Mouse (Mus musculus) midbrain, embryonic 13.5 days (tissue): ENCODE results near the gene Rap1gap2. TPM values are rescaled to one million over a fixed set of nuclear protein-coding genes. Genes with fewer than 3 reads are reported as not detected.
A peak's percentile ranks its signal among the peaks of the same experiment; 100 is the strongest.

Source experiments
- ATAC-seq: fragments of 200-750 bp; cut with Nextera tagmentation; 2 replicates; pipeline ENCODE4 v1.8.0; 2017; ENCODE audit warnings: mild to moderate bottlenecking, moderate TSS enrichment, moderate library complexity
- H3K27ac ChIP-seq: fragments of 300-500 bp; sonication (generic); 2 replicates; pipeline ENCODE4 v1.5.1; 2015; ENCODE audit warnings: inconsistent platforms, mild to moderate bottlenecking, moderate library complexity
- H3K27me3 ChIP-seq: fragments of 300-500 bp; sonication (generic); 2 replicates; pipeline ENCODE4 v1.6.1; 2015; ENCODE audit warnings: mild to moderate bottlenecking, inconsistent platforms
- H3K36me3 ChIP-seq: fragments of 300-500 bp; sonication (generic); 2 replicates; pipeline ENCODE4 v1.6.1; 2015; ENCODE audit warnings: mild to moderate bottlenecking, inconsistent platforms
- H3K4me1 ChIP-seq: fragments of 300-500 bp; sonication (generic); replicated peaks from 2 replicates; pipeline ENCODE4 v1.6.1; 2015; ENCODE audit warnings: inconsistent platforms
- H3K4me2 ChIP-seq: fragments of 300-500 bp; sonication (generic); replicated peaks from 2 replicates; pipeline ENCODE4 v1.6.1; 2015; ENCODE audit warnings: moderate library complexity, mild to moderate bottlenecking, inconsistent platforms
- H3K4me3 ChIP-seq: fragments of 300-500 bp; sonication (generic); replicated peaks from 2 replicates; pipeline ENCODE4 v1.5.1; 2015; ENCODE audit warnings: mild to moderate bottlenecking, inconsistent platforms
- H3K9ac ChIP-seq: fragments of 300-500 bp; sonication (generic); replicated peaks from 2 replicates; pipeline ENCODE4 v1.6.1; 2015; ENCODE audit warnings: mild to moderate bottlenecking, inconsistent platforms
- H3K9me3 ChIP-seq: fragments of 300-500 bp; sonication (generic); 2 replicates; pipeline ENCODE4 v1.6.1; 2016; ENCODE audit warnings: mild to moderate bottlenecking, inconsistent platforms
- WGBS: fragments of 180-500 bp; shearing (Covaris S2); methylation state at CpG from one replicate; pipeline ENCODE4 v1.1.7; 2015; 5-methylcytosine and 5-hydroxymethylcytosine counted together
- polyA plus RNA-seq: library from polyadenylated mRNA; unstranded; fragments of >200 nt; fragmentation: Nextera tagmentation; extraction: Ambion mirVana; gene quantifications from 2 replicates; pipeline ENCODE4 v1.2.1, GENCODE M21; 2015

The Rap1gap2 gene
- polyA plus RNA-seq, 1 experiment from 2014 or later = 7.3 TPM

DNA sequence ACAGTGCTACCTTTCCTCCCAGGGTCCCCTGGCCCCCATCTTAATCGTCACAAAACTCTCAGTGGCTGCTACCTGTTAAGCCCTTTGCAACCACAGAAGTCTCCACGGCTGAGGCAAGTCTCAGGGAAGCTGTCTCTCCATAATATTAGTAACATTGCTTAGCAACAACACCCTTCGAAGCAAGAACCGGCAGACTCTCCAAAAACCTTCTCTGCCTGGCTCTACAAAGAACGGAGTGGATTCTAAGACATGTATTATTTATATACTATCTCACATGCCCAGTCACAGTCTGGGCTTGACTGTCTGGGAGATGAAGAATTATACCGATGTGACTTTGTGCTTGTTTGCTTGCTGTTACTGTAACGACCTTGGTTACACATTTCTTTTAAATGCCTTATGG is 83.2 kb downstream of the Rap1gap2 start:
- no peak overlapping the region for H3K4me2 ChIP-seq
- no peak overlapping the region for H3K9ac ChIP-seq
- peaks cover 37% of the 10 kb centered on the region for H3K4me1 ChIP-seq
- H3K9me3 ChIP-seq = no peaks in the 10 kb centered on the region
- H3K36me3 ChIP-seq = no peaks in the 10 kb centered on the region
- H3K4me3 ChIP-seq = no peak overlapping the region
- 63% methylated on average over 7 of the region's 7 CpGs for WGBS
- ATAC-seq = no peak
- no peak overlapping the region for H3K27ac ChIP-seq
- peaks cover 40% of the 10 kb centered on the region for H3K27me3 ChIP-seq

DNA sequence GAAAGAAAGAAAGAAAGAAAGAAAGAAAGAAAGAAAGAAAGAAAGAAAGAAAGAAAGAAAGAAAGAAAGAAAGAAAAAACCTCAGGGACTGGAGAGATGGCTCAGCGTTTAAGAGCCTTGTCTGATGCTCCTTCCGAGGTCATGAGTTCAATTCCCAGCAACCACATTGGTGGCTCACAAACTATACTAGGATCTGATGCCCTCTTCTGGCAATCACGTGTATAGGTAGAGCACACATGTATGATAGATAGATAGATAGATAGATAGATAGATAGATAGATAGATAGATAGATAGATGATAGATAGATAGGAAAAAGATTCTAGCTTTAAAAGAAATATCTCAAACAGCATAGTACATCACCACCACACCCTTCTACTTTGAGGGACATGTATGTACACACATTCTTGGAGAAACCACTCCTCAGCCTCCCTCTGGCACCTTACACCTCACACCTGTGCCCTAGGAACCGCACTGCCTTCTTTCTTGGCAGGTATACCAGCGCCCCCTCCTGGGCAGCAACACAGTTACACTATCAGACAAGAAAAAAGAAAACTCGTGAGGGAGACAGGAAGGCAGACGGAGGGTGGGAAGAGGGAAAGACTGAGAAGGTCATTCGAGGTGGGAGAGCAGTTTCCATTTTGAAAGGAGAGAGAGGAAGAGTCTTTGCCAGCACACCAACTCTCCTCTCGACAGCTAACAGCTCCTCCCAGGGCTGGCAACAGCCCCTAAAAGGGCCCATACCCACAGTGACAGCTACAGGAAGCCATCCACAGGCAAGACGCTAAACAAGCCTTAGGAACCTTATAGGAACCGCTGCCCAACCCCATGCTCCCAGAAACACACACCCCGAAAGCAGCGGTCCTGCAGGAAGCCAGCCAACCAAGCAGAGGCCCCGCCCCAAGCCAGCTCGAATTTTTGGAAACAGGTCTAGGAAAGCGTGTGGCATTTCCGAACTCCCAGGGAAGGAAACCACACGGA is 84.2 kb downstream of the Rap1gap2 start:
- Histone ChIP-seq H3K9ac (no peak overlapping the region), H3K4me2 (0 out of 2 replicates have a peak overlapping the region, but pooled peaks have one; percentile 13), H3K4me1 (peaks cover 37% of the 10 kb centered on the region), H3K36me3 (no peaks in the 10 kb centered on the region), H3K27me3 (peaks cover 47% of the 10 kb centered on the region), H3K9me3 (no peaks in the 10 kb centered on the region), H3K4me3 (no peak overlapping the region), H3K27ac (no peak overlapping the region)
- 23% methylated on average over 18 of the region's 18 CpGs for WGBS
- ATAC-seq = no peak

DNA sequence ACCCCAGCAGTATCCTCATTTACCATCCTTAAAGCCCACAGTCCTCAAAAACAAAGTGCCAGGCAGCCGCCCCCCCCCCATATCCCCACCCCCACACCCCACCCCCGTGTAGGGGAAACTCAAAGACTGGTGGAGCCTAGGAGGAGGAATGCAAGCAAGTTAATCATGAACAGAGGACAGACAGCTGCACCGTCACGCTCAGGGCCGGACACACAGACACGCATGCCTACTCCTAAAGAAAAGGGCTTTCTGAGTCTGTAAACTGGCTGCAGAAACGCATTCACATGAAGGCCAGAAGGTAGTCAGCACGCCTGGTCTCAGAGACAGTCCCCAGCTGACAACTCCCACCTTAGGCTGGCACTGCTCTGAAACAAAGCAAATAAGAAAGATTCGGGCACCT is 85.1 kb downstream of the Rap1gap2 start:
- H3K36me3 ChIP-seq = no peaks in the 10 kb centered on the region
- H3K9ac ChIP-seq = no peak overlapping the region
- no peak overlapping the region for H3K4me3 ChIP-seq
- no peak overlapping the region for H3K4me2 ChIP-seq
- H3K4me1 ChIP-seq = peaks cover 35% of the 10 kb centered on the region
- peaks cover 53% of the 10 kb centered on the region for H3K27me3 ChIP-seq
- no peaks in the 10 kb centered on the region for H3K9me3 ChIP-seq
- H3K27ac ChIP-seq = no peak overlapping the region
- WGBS = 40% methylated on average over 9 of the region's 9 CpGs
- no peak for ATAC-seq

DNA sequence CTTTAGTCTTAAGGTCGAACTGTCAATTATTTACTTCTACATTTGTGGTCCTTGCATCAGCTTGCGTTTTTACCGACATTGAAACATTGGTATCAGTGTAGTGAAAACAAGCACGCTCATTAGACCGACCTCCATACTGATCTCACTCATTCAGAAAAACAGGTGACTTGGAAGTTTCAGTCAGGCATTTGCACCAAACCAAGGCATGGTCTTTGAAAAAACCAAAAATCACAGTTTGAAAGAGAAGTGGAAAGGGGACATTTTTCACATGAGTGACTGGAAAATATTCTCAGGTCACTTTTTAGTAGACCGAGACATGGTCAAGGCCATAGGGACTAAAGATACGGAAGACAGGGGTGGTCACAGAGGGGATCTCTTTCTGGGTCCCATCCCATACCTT is 85.5 kb downstream of the Rap1gap2 start:
- Histone ChIP-seq H3K4me2 (no peak overlapping the region), H3K4me1 (peaks cover 35% of the 10 kb centered on the region), H3K9me3 (no peaks in the 10 kb centered on the region), H3K27ac (no peak overlapping the region), H3K36me3 (no peaks in the 10 kb centered on the region), H3K27me3 (peaks cover 56% of the 10 kb centered on the region), H3K4me3 (no peak overlapping the region), H3K9ac (no peak overlapping the region)
- no peak for ATAC-seq
- WGBS = 88% methylated on average over 7 of the region's 7 CpGs

DNA sequence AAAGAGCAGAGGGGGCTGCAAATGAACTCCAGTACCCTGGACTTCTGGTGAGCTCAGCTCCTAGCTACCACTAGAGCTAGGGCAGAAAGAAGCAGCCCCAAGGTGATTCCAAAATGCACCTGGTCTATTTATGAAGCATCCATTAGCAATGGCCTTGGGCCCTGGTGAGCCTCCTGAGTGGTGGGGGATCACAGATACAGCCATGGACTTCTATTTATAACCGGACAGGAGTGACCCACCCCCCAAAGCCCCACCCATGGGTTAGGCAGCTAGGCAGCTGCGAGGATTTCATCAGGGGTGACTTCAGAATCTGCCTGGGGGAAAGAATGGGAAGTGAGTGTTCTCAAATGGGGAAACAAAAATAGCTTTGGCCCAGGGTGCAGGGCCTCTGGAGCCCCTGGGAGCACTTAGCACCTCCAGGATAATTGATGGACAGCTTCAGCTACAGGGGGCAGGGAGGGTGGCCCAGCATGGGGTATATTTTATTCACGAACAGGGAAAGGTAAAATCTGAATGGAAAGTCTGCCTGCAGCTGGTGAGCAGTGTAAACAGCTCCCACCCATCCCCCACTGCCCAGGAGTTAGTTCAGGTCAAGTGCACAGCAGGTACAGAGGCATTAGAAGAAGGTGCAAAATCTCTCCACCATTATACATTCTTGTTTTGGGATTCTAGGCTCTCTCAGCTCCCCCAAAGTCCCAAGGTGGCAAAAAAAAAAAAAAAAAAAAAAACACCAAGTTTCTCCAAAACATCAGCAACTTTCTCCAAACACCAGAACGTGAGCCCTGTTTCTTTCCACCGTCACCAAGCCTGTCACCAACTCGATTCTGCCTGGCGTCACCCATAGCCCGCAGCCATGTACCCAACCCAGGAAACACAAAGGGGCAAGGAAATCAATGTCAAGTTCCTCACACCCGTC is 86.4 kb downstream of the Rap1gap2 start:
- Histone ChIP-seq H3K27ac (no peak overlapping the region), H3K36me3 (no peaks in the 10 kb centered on the region), H3K27me3 (peaks cover 56% of the 10 kb centered on the region), H3K4me2 (no peak overlapping the region), H3K4me1 (peaks cover 35% of the 10 kb centered on the region), H3K9me3 (no peaks in the 10 kb centered on the region), H3K9ac (no peak overlapping the region), H3K4me3 (no peak overlapping the region)
- ATAC-seq = no peak
- WGBS = 51% methylated on average over 9 of the region's 9 CpGs

DNA sequence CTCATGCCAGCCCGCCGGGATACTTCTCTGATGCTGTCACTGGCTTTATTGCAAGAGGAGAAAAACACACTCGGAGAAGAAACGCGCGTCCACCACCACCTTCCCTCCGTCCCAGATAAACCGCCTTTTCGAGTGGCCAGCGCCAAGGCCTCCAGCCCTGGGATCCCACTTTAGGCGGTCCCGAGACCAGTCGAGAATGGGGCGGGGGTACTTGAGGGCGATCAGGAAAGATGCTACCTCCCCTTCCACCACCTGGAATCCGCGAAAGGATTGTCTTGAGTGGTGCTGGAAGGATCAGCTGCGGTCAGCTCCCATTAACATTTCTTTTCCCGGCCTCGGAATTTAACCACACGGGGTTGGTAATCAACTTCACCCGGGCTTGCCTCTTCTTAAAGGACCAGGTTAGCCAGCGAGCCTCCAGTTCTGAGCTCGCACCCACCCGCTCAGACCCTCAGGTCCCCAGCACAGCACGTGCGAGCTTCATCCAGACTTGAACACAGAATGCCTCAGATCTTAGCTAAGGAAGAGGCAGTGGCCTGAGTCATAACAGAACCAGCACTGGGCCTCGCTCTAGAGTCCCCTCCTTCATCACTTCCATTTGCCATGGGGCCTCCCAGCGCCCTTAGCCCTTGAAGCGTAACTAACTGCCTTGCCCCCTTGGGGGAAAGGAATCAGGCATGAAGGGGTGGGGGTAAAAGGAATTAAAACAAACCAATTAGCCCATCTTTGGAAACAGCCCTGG is 87.3 kb downstream of the Rap1gap2 start:
- WGBS = 2% methylated on average over 30 of the region's 30 CpGs
- H3K27me3 ChIP-seq = peaks cover 56% of the 10 kb centered on the region
- H3K4me2 ChIP-seq = peak overlapping the region; percentile 97
- H3K9me3 ChIP-seq = no peaks in the 10 kb centered on the region
- no peak overlapping the region for H3K27ac ChIP-seq
- ATAC-seq = peak; percentile 29
- peak overlapping the region; percentile 76 for H3K9ac ChIP-seq
- peak overlapping the region; percentile 73 for H3K4me3 ChIP-seq
- no peaks in the 10 kb centered on the region for H3K36me3 ChIP-seq
- H3K4me1 ChIP-seq = peaks cover 35% of the 10 kb centered on the region

DNA sequence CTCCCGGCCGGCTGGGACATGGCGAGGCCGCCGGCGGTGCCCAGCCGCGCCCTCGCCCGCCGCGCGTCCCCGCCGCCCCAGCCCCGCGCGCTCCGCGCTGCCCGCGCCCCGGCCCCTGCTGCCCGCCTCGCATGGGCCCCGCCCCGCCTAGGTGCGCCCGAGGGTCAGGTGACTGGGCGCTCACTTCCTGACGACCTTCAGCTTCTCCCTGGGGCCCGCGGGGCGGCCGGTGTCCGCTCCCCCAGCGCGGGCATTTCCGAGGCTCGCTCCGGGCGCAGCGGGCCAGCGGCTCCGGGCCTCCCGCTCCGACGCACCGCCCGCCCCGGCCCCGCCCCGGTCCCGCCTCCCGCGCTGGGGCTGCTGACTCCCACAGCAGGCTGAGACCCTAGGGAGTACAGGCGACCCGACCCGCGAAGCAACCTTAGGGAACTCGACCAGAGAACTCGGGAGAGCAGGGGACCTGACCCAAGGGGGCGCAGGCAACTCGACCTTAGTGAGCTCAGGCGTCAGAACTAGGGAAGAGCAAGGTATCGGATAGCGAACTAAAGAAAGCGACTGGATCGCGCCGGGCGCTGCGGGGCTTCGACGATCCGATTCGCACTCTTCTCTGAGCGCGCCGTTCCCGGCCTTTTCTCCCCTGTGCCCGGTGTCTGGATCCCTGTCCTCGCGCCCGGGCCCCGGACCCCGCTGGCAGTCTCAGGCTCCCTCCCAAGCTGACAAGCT is 88.1 kb downstream of the Rap1gap2 start:
- ATAC-seq = peak; percentile 66
- H3K9me3 ChIP-seq = no peaks in the 10 kb centered on the region
- peak overlapping the region; percentile 97 for H3K4me2 ChIP-seq
- H3K4me3 ChIP-seq = peak overlapping the region; percentile 73
- H3K9ac ChIP-seq = peak overlapping the region; percentile 76
- no peak overlapping the region for H3K27ac ChIP-seq
- WGBS = under 1% methylated on average over 84 of the region's 87 CpGs
- H3K4me1 ChIP-seq = peaks cover 35% of the 10 kb centered on the region
- H3K27me3 ChIP-seq = peaks cover 56% of the 10 kb centered on the region
- H3K36me3 ChIP-seq = no peaks in the 10 kb centered on the region

DNA sequence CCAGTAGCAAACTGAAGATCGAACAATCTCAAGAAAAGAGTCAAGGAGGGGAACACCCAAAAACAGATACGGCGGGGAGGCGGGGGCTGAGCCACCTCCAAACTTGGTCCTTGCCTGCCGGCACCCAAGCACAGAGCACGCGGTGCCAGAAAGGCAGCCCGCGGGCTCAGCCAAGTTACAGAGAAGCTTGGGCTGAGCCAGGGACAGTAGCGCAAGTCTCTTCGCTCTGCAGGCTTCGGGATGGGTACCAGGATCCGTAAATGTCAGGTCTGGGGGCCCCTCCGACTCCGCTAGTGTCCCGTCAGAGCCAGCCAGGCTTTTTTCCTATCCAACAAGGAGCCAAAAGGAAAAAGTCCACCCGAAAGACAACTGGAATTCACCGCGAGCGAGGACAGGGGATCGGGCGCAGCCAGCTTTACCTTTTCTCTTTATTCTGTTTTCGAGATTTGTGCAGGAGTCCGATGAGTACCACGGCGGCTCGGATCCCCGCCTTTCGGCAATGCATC is 88.7 kb downstream of the Rap1gap2 start:
- Histone ChIP-seq H3K4me1 (peaks cover 35% of the 10 kb centered on the region), H3K4me3 (peak overlapping the region; percentile 73), H3K36me3 (no peaks in the 10 kb centered on the region), H3K27ac (no peak overlapping the region), H3K27me3 (peaks cover 53% of the 10 kb centered on the region), H3K4me2 (peak overlapping the region; percentile 97), H3K9me3 (no peaks in the 10 kb centered on the region), H3K9ac (peak overlapping the region; percentile 76)
- 0 out of 2 replicates have a peak, but pooled peaks have one; percentile 36 for ATAC-seq
- WGBS = 2% methylated on average over 29 of the region's 29 CpGs

DNA sequence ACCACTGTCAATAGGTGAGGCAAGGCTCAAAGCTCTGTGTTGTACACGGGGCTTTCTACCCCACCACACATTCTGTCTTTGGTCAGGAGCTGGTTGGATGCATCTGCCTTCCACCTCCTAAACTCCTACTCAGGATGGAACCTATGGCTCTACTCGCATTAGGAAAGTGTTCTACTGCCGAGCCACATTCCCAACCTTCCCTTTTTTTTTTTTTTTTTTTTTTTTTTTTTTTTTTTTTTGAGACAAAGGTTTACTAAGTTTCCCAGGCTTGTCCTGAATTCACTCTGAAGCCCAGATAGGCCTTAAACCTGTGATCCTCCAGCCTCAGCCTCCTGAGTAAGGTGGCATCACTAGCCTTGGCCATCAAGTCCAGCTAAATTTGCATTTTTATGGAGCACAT is 90.5 kb downstream of the Rap1gap2 start:
- Histone ChIP-seq H3K9me3 (no peaks in the 10 kb centered on the region), H3K9ac (no peak overlapping the region), H3K4me2 (no peak overlapping the region), H3K4me1 (peaks cover 30% of the 10 kb centered on the region), H3K4me3 (no peak overlapping the region), H3K27ac (no peak overlapping the region), H3K27me3 (peaks cover 42% of the 10 kb centered on the region), H3K36me3 (no peaks in the 10 kb centered on the region)
- no peak for ATAC-seq
- 84% methylated on average over 3 of the region's 3 CpGs for WGBS

DNA sequence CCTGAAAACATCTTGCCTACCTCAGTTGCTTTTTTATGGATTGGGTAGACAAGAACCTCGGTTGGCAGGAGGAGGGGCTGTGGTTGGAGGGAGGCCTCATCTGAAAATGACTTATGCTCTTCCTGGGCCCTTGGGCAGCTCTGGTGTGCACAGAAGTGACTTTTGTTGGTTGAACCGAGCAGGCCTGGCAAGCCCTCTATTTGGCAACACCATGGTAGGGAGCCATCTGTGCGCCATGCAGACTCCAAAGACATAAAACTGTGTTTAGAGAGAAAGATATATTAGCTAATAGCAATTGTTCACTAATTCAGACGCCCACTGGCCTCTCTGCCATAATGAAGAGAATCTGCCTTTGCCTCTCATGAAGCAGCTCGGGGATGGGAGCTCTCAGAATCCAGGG is 94.6 kb downstream of the Rap1gap2 start:
- Histone ChIP-seq H3K36me3 (no peaks in the 10 kb centered on the region), H3K9ac (no peak overlapping the region), H3K4me3 (no peak overlapping the region), H3K27ac (no peak overlapping the region), H3K4me1 (peaks cover 7% of the 10 kb centered on the region; the same call in 1 of the 2 replicates), H3K4me2 (no peak overlapping the region), H3K27me3 (peaks cover 8% of the 10 kb centered on the region; the same call in 1 of the 2 replicates), H3K9me3 (no peaks in the 10 kb centered on the region)
- ATAC-seq = no peak
- WGBS = 85% methylated on average over 5 of the region's 5 CpGs

DNA sequence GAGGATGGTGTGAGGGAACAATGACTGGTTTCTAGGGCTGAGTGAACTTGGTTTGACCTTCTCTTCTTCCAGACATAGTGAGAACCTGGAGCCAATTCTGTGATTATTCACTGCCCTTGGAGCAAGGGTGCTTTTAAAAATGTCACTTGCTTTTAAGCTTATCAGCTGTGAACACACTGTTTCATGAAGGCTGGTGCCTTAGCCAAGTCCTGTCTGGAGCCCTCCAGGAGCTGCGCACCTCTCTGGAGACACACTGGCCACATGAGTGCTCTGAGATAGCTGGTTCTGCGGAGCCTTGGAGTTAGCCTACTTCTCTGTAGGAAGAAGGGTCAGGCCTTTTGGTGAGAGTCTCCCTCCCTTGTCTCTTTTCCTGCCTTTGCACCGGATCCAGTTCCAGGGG is 95.7 kb downstream of the Rap1gap2 start:
- no peak for ATAC-seq
- Histone ChIP-seq H3K27me3 (no peaks in the 10 kb centered on the region), H3K4me2 (no peak overlapping the region), H3K4me3 (no peak overlapping the region), H3K9ac (no peak overlapping the region), H3K27ac (no peak overlapping the region), H3K9me3 (no peaks in the 10 kb centered on the region), H3K36me3 (no peaks in the 10 kb centered on the region), H3K4me1 (peaks cover 7% of the 10 kb centered on the region; the same call in 1 of the 2 replicates)
- WGBS = 96% methylated on average over 3 of the region's 3 CpGs
